Mouse (Mus musculus) cerebellum, adult 11 months (tissue): Measurements from ENCODE around the gene Paqr8.

ENCODE experiments used
- DNase-seq: peaks from one replicate; pipeline ENCODE4 v3.0.0; 2022

Paqr8 gene

DNA sequence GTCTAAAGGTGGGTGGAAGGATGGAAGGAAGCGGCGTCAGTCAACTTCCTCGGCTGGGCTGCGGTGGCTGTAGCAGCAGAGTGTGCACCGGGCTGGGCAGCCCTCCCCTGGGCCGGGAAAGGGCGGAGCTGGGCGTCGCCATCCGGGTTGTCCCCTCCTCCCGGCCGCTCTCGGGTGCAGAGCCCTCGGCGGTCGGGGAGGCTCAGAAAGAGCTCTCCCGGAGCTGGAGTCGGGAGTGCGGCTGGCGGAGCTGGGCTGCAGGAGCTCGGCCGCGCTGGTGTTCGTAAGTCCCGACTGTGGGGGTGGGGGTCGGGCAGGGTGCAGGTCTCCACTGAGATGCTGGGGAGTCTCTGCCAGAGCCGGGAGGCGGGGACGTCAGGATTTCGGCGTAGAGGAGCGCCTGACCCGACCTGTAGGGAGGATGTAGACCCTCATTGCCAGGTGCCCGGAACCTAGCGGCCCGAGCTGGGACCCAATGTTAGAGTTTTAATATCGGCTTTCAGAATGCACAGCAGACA, at the start of gene Paqr8:
Paqr8 (plus strand) TSS at position 203 of the 518 bp plus-strand sequence.
- peak; percentile 86 for DNase-seq

DNA sequence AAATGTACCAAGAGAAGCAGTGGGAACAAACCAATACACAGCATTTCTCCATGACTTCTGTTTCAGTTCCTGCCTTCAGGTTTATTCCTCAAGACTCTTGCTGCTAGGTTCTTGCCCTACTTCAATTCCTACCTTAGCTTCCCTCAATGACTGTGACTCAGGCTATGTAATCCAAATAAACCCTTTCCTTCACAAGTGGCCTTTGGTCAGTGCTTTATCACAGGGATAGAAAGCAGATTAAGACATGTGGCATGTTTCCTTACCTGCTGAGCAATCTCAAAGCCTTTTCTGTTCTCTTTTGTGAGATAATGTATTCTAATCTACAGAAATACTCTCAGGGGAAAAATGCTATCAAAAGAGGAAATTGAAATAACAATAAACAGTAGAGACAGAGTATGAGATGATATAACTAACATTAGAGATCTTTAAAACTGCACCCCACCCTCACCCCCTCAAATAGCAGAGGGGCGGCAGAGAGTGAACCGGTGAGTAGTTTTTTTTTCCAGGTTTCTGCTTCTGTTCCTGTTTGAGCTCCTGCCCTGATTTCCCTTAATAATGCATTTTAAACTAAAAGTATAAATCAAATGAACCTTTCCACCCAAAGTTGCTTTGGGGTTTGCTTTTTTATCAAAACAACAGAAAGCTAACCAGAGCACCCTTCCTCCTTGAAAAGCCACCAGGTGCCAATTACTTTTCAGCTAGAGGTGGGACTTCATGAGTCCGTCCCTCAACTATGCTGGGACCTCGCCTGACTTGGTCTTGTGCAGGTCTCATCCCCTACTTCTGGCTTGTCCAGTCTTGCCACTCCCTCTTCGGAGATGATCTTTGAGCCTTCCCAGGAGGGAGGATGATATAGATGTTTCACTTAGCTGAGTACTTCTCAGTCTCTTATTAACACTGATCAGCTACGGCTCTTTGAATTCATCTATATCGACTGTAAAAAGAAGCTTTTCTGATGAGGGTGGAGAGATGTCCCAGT, 33.2 kb upstream of the Paqr8 start:
- DNase-seq: no peak

GRCm38 (mm10) chr1:20860775-20861174, 29.6 kb upstream of the Paqr8 start:
- no peak for DNase-seq

GRCm38 (mm10) chr1:20861865-20862264, 28.5 kb upstream of the Paqr8 start:
- no peak for DNase-seq

- no peak for DNase-seq
Measured at GRCm38 (mm10) chr1:20863452-20864172, 26.8 kb upstream of the Paqr8 start.

GRCm38 (mm10) chr1:20867241-20867902, 23.0 kb upstream of the Paqr8 start:
- no peak for DNase-seq

DNA sequence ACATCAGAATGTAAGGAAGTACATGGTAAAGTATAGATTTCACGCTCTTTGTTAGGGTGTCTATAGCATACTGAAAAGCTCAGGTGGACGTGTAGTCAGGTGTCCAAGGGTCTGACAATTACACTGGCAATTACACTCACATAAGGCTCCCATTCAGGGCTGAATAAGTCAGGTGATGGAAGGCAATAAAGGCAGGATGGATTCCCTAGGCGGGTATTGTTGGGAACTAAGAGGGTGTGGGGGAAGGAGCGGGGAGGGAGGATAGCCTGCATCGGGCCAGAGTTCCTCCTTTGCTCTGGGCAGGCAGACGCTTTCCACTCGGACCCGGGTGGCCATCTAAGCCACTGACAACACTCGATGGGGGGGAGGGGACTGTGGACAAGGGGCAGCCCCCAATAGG, 22.4 kb upstream of the Paqr8 start:
- DNase-seq: no peak

- DNase-seq: no peak
Measured at GRCm38 (mm10) chr1:20870887-20871286, 19.5 kb upstream of the Paqr8 start.

DNA sequence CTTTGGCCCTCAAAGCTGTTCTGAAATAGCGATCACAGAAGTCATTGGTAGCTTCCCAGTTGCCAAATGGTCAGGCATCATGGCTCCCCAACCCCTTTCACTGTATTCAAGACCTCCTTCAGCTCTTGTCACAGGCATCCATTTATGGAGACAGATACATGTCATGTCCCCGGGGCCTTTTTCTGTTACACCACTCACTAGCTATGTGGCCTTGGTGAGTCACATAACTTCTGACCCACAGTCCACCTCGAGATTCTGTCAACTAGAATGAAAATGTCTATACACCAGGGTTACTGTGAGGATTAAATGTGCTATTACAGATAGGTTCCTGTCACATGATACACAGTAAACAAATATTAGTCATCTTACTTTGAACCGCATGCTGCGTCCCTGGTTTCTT, 17.9 kb upstream of the Paqr8 start:
- no peak for DNase-seq

GRCm38 (mm10) chr1:20874061-20874460, 16.3 kb upstream of the Paqr8 start:
- no peak for DNase-seq

DNA sequence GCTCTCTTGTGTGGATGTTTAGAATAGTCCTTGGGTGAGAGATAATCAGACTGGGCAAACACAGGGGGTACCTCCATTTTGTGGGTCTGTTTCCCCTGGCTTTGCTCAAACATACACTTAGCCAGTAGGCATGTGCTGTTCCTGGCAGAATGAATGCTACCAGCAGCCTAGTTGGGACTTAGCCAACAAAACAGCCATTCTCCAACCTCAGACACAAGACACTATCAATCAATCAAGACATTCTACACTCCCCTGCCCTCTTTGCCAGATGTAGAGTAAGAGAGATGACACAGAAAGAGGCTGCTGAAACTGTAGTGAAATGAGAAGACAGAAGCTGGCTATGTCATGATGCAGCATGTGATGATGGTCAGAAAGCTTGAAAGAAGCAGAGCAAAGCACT, 13.1 kb upstream of the Paqr8 start:
- no peak for DNase-seq

DNA sequence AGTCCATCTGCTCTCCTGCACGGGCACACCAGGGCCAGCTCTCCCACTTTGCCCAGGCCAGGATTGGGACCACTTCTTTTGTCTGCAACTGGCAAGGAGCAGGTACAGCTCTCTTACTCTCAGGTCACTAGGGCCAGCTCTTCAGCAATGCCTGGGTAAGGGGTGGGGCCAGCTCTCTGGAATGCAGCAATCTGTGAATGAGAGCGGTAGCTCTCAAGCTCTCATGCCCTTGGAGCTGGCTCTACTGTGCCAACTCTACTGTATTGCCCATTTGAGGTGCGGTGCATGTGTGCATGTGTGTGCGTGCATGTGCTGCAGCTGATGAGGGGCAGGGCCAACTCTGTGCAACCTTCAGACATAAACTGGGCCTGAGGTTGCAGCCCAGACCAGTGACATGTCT, 11.0 kb upstream of the Paqr8 start:
- no peak for DNase-seq

DNA sequence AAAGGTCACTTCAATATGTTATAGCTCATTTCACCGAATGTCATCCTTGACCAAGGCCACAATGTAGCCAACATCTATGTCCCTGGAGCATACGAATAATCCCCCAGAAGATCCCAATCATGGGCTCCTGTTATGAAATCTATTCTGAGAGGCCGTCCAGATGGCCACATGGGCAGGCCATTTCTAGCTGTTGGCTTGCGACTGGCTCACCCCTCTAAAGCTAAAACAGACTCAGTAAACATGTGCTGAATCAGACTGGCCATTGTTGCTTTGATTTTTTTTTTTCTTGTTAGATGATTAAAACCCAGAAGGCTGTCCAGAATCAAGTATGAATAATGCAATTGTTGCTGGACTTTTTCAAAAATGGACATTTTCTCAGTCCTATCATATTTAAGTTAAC, 7.3 kb upstream of the Paqr8 start:
- DNase-seq: no peak

- no peak for DNase-seq
Measured at GRCm38 (mm10) chr1:20889677-20890403, 566 bp upstream of the Paqr8 start.

- peak; percentile 75 for DNase-seq
Measured at GRCm38 (mm10) chr1:20890941-20891399, 564 bp downstream of the Paqr8 start.

- no peak for DNase-seq
Measured at GRCm38 (mm10) chr1:20893059-20893458, 2.7 kb downstream of the Paqr8 start.

DNA sequence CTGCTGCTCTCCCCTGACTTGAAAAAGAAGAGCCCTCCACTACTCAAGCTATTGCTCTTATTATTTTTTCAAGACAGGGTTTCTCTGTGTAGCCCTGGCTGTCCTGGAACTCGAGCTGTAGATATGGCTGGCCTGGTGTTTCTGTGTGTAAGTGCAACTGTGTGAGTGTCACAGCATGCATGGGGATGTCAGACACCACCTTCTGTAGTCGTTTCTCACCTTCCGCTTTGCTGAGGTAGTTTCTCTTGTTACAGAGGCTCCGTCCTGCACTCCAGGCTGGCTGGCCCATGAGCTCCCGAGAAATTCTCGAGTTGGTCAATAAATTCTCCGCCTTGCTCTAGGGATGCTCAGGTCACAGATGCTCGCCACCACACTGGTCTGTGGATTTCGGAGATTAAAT, 8.0 kb downstream of the Paqr8 start:
- no peak for DNase-seq

GRCm38 (mm10) chr1:20900336-20900735, 9.9 kb downstream of the Paqr8 start:
- no peak for DNase-seq

DNA sequence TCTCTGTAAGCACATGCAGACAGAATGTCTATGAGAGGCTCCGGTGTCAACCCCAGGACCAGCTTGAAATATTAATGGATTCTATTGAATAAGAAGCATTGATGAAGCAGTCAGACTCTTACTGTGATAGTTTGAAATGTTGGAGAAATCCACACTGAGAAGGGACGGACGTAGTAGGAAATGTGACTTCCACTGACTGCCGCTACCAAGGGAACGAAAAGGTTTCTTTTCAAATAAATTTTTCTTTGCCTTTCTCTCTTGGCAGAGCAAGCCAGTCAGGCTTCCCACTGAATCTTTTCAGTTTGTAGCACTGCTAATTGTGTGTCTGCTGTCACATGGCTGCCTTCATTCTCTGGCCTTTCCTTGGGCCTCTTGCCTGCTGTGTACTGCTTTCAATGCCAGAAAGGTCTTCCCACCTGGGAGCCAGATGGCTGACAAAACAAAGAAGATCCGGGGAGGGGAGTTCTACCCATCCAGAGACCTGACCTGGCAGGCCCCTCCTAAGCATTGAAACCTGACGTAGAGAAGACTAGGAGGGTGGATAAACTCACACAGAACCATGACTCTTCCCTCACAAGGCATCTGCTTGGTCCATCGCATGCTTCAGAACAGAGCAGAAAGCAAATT, 15.2 kb downstream of the Paqr8 start:
- peak; percentile 78 for DNase-seq

DNA sequence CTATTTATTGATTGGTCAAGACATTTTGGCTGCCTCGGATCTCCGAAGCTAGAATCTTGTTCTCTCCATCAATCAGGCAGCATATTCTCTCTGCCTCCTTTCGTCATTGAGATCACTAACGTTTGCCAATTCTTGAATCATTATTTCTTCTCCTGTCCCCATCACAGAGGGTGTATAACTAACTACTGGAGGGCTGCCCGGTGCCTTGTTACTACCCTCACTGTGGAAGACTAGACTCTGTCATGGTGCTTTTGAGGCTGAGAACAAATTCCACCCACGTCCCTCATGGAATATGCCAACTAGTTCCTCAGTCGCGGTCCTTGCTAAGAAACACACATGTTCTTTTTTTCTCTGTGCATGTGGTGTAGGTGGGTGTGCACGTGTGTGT, 15.7 kb downstream of the Paqr8 start:
- no peak for DNase-seq

- no peak for DNase-seq
Measured at GRCm38 (mm10) chr1:20908541-20908940, 18.1 kb downstream of the Paqr8 start.

DNA sequence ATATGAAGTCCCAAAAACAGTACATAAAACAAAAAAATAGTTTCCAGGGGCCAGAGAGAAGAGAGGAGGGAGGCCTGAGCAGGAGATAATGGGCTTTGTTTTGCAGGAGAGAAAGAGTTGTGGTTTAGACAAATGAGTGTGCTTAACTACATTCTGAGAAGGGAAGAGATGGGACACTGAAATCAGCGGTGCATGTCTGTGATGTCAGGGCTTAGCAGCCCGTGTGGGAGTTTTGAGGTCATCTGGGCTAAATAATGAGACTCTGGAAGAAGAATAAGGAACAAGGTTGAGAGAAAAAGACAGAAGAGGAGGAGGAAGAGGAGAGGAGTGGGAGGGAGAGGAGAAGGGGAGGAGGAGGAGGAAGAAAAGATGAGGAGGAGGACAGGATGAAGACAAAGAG, 21.7 kb downstream of the Paqr8 start:
- DNase-seq: no peak
